Mouse (Mus musculus): Measurements from ENCODE around the gene Slco3a1. TPM values are rescaled to one million over a fixed set of nuclear protein-coding genes. Genes with fewer than 3 reads are reported as not detected.

Slco3a1 gene
- polyA plus RNA-seq, 1 experiment from 2014 or later, result 28.2 TPM

DNA sequence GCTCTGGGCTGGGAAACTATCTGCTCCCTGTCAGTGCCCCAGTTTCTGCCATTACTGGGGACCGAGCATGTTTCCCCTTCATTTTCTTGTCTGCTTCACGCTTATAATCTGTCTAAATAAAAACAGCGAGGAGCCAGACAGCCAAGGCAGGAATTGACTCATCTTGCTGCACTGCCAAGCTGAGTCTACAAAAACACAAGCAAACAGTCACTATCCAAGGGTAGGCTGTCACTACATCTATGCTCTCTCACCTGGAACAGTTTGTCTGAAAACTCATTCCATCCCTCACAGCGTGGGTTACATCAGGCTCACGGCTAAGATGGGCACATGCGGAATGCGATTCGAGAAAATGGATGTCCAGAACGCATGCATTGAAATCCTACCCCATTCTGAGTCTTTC is 207.6 kb downstream of the Slco3a1 start:
- no peak for ATAC-seq (replicated peaks)
- Histone ChIP-seq H3K4me3 (no peak overlapping the region), H3K4me1 (peaks cover 18% of the 10 kb centered on the region), H3K9ac (no peak overlapping the region), H3K27me3 (replicated peaks) (no peaks in the 10 kb centered on the region), H3K36me3 (replicated peaks) (no peaks in the 10 kb centered on the region), H3K27ac (no peak overlapping the region), H3K4me2 (no peak overlapping the region), H3K9me3 (no peaks in the 10 kb centered on the region)
- 81% methylated on average over 9 of the region's 9 CpGs for whole genome bisulfite sequencing

DNA sequence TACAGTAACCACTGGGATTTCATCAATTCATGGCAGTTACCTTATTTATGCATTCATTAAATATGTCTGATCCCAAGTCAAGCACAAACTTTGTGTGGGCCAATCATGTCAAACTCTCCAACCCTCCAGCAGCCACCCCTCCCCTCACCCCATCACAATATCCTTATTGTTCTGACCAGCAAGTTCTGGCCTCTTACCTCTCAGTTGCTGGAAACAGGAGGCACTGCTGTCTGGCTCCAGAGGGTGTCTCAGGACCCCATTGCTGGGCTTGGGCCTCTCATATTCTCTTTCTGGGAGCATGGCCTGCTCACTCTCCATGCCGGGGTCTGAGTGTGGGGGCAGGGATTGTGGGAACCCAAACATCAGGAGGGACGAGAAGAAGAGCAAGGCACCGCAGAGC is 208.1 kb downstream of the Slco3a1 start:
- Histone ChIP-seq H3K4me1 (peaks cover 19% of the 10 kb centered on the region), H3K4me3 (no peak overlapping the region), H3K4me2 (no peak overlapping the region), H3K9ac (no peak overlapping the region), H3K36me3 (replicated peaks) (no peaks in the 10 kb centered on the region), H3K9me3 (no peaks in the 10 kb centered on the region), H3K27me3 (replicated peaks) (no peaks in the 10 kb centered on the region), H3K27ac (no peak overlapping the region)
- ATAC-seq (replicated peaks), result no peak
- 79% methylated on average over 3 of the region's 3 CpGs for WGBS

DNA sequence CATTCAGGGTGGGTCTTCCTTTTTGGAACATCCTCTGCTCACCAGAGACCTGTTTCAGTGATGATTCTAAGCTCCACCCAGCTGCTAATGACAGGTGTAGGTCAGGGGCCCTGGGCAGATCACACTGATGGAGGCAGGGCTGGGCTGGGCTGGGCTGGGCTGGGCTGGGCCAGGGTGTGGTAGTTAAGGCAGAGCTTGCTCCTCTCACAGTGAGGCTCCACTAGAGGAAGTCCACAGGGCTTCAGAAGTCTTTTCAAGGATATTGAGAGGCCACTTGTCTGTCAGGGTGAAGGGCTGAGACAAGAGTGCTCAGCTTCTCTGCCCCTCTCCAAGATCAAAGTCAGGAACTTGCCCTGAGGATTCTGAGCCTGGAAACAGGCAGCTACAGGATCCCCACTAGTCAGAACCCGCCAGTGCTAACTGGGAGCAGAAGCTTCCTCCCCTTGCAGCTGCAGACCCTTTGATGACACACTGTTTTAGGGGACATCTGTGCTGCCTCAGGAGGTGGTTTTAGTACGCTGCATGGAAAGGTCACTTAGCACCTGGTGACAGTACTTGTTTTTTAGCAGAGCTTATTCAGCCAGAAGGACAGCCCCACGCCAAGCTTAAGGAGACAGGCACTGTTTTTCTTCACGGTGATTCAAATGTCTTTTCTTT is 213.3 kb downstream of the Slco3a1 start:
- Histone ChIP-seq H3K27me3 (replicated peaks) (no peaks in the 10 kb centered on the region), H3K4me3 (no peak overlapping the region), H3K36me3 (replicated peaks) (no peaks in the 10 kb centered on the region), H3K27ac (0 out of 2 replicates have a peak overlapping the region, but pooled peaks have one; percentile 15), H3K9me3 (no peaks in the 10 kb centered on the region), H3K4me2 (no peak overlapping the region), H3K9ac (no peak overlapping the region), H3K4me1 (peaks cover 4% of the 10 kb centered on the region; the same call in 1 of the 2 replicates)
- WGBS, result 43% methylated on average over 4 of the region's 4 CpGs
- ATAC-seq (replicated peaks), result no peak

DNA sequence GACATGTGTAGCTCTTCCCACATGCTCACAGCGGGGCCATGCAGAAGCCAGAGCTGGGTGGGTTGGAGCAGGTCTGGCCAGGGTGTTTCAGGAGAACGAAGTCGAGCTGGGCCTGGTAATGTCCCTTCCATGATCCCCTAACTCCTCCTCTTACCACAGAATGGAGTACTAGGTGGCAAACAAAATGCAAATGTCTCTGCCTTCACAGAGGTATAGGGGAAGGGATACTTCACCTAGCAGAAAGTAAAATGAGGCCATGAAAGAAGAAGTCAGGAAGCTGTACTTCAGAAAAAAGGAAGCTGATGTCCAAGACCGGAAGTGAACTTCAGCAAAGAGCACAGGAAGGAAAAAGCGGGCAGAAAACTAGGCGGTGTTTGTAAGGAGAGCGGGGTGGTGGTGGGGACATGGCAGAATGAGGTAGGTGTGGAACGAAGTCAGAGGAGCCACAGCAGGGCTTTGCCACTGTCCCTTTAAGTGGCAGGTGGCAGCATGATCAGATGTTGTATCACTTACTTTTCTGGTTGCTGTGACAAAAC is 214.1 kb downstream of the Slco3a1 start:
- ATAC-seq (replicated peaks), result no peak
- H3K4me3 ChIP-seq, result no peak overlapping the region
- peaks cover 4% of the 10 kb centered on the region; the same call in 1 of the 2 replicates for H3K4me1 ChIP-seq
- H3K4me2 ChIP-seq, result no peak overlapping the region
- H3K27ac ChIP-seq, result no peak overlapping the region
- H3K9ac ChIP-seq, result no peak overlapping the region
- H3K36me3 ChIP-seq (replicated peaks), result no peaks in the 10 kb centered on the region
- H3K9me3 ChIP-seq, result no peaks in the 10 kb centered on the region
- WGBS, result 92% methylated on average over 8 of the region's 8 CpGs
- no peaks in the 10 kb centered on the region for H3K27me3 ChIP-seq (replicated peaks)

DNA sequence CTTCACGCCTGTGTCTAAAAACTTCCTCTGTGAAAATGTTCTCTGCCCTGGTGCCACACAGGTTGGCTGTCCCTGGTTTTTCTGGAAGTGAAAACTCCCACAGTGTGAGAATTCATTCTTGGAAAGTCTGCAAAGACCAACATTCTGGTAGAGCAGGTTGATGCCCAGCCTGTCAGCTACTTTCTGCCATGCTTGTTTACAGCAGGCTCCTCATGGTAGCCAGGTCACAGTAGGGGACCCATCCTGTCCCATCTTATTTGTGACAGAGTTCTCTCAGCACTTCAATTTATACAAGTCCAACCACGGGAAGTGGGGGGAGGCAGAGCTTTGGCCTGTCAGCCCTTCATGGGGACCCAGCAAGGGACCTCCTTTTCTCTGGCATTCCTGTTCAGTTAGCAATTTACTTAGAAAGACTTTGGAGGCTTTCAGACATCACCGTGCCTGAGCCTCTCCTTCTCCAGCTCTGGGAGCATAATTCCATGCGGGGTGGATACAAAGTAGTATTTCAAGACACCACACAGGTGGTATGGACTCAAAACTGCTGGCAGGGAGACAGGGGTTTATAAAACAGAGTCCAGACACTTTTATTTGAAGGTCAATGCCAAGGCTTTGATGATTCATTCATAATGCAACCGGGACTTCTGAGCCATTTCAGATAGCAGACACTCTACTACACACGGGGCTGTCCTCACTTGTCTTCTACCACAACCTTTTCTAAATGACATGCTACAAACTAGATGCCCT is 216.7 kb downstream of the Slco3a1 start:
- H3K36me3 ChIP-seq (replicated peaks), result no peaks in the 10 kb centered on the region
- H3K4me2 ChIP-seq, result no peak overlapping the region
- no peak overlapping the region for H3K4me3 ChIP-seq
- no peak overlapping the region for H3K9ac ChIP-seq
- ATAC-seq (replicated peaks), result no peak
- H3K27me3 ChIP-seq (replicated peaks), result no peaks in the 10 kb centered on the region
- H3K9me3 ChIP-seq, result no peaks in the 10 kb centered on the region
- 82% methylated on average over 6 of the region's 6 CpGs for WGBS
- H3K4me1 ChIP-seq, result peaks cover 4% of the 10 kb centered on the region; the same call in 1 of the 2 replicates
- no peak overlapping the region for H3K27ac ChIP-seq

DNA sequence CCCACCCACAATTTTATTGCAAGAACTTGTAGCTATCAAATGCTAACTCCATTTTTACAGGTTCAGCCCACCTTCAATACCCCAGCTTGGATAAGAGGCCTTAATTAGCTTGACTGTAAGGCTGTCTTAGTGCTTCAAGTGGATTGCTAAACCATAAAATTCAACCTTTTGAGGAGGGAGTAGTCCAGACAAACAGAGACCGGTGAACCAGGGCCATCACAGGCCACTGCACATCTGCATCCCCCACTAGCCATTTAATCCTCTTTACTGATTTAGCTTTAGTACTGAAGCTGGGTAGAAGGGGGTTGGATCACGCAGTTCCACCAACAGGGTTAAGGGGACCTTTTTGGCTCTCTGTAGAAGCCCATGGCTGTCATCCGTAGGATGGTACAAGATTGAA is 222.3 kb downstream of the Slco3a1 start:
- Histone ChIP-seq H3K36me3 (replicated peaks) (no peaks in the 10 kb centered on the region), H3K4me2 (no peak overlapping the region), H3K27me3 (replicated peaks) (no peaks in the 10 kb centered on the region), H3K4me1 (peaks cover 6% of the 10 kb centered on the region), H3K27ac (no peak overlapping the region), H3K9me3 (no peaks in the 10 kb centered on the region), H3K9ac (no peak overlapping the region), H3K4me3 (no peak overlapping the region)
- no peak for ATAC-seq (replicated peaks)
- 38% methylated on average over 3 of the region's 3 CpGs for WGBS

DNA sequence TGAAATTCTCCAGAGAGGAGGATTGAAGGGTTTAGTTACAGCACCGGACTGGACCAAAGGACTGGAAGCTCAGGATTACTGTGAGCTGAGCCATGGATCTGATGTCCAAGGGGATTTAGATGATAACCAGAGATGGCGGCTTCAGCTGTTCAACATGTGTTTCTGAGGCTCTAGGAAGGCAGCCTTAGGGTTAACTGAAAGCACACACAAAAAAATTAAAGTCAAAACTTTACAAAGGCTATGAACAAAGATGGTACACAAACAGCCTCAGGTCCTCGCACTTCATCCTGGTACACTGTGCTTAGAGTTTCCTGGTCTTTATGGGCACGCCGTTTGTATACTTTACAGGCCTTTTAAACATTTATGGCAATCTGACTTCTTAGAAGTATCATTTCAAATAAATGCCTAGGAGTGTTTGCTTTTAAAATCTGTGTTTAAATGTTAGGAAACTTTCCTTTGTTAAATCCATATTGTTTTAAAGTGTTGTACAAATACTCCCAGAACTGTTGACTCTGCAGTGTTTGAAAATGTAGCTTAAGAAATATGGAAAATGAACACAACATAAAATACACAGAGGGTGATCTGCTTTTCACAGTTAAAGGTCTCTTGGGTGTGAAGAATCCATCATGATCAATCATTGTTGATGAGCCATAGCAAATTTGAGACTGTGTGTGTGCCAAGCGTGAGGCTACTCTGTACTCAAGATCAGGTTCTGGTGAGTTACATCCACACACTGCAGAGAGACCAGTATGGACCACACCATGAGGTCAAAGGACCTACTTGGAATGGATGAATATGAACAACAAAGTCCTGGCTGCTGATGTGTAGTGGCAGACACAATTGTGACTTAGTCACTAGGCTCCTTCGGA is 223.5 kb downstream of the Slco3a1 start:
- no peak for ATAC-seq (replicated peaks)
- 70% methylated on average over 7 of the region's 7 CpGs for WGBS
- no peaks in the 10 kb centered on the region for H3K36me3 ChIP-seq (replicated peaks)
- H3K9me3 ChIP-seq, result no peaks in the 10 kb centered on the region
- H3K27ac ChIP-seq, result no peak overlapping the region
- peaks cover 6% of the 10 kb centered on the region for H3K4me1 ChIP-seq
- no peak overlapping the region for H3K4me3 ChIP-seq
- no peak overlapping the region for H3K4me2 ChIP-seq
- H3K27me3 ChIP-seq (replicated peaks), result no peaks in the 10 kb centered on the region
- H3K9ac ChIP-seq, result no peak overlapping the region

DNA sequence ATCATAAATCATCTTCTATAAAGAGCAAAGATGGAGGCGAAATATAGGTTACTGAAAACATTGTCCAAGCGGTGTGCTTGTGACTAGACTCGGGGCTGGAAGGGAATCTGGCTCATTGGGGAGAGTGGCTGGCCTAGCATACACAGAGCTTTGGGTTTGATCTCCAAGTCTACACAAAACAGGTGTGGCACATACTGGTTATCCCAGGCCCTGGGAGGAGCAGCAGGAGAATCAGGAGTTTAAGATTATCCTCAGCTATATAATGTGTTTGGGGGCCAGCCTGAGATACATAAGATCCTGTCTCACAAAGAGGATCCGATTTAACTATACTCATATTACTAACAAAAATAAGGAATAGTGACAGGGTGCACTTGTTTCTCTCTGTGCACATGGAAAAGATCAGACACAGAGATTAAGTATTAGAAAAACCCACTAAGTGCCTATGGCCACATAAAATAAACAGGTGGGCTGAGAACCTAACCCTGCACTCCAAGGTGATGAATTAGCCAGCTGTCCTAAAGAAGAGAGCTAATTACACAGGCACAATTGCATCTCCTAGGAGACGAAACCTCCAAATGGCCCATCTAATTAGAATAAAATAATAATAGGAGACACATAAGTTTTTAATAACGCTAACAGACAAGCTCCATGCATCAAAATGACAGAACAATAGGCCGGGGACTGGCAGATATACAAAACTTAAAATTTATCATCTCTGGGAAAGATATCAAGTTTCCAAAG is 224.3 kb downstream of the Slco3a1 start:
- Histone ChIP-seq H3K4me2 (no peak overlapping the region), H3K27ac (no peak overlapping the region), H3K36me3 (replicated peaks) (no peaks in the 10 kb centered on the region), H3K27me3 (replicated peaks) (no peaks in the 10 kb centered on the region), H3K9ac (no peak overlapping the region), H3K4me3 (no peak overlapping the region), H3K9me3 (no peaks in the 10 kb centered on the region), H3K4me1 (peaks cover 8% of the 10 kb centered on the region)
- ATAC-seq (replicated peaks), result no peak
- WGBS, result 80% methylated on average over 7 of the region's 7 CpGs

DNA sequence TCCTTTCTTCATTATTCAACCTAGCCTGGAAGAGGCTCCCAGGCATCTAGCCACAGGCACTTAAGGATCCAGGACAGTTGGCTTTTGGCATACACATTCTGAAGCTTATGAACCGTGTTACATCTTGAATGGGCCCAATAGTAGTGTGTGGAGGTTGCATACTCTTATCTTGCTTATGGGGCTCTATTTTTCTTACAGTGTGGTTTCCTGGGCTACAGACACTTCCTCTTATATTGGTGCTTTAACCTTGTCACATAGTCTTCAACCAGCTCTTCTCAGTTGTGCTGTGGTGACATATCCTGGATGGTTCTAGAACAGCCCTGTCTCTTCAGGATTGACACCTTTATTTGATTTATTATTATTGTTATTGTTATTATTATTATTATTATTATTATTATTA is 225.6 kb downstream of the Slco3a1 start:
- peaks cover 16% of the 10 kb centered on the region for H3K4me1 ChIP-seq
- H3K27ac ChIP-seq, result no peak overlapping the region
- no peak overlapping the region for H3K9ac ChIP-seq
- H3K4me3 ChIP-seq, result no peak overlapping the region
- WGBS, result 91% methylated on average over 1 of the region's 1 CpGs
- ATAC-seq (replicated peaks), result no peak
- H3K9me3 ChIP-seq, result no peaks in the 10 kb centered on the region
- H3K27me3 ChIP-seq (replicated peaks), result no peaks in the 10 kb centered on the region
- H3K36me3 ChIP-seq (replicated peaks), result no peaks in the 10 kb centered on the region
- no peak overlapping the region for H3K4me2 ChIP-seq

DNA sequence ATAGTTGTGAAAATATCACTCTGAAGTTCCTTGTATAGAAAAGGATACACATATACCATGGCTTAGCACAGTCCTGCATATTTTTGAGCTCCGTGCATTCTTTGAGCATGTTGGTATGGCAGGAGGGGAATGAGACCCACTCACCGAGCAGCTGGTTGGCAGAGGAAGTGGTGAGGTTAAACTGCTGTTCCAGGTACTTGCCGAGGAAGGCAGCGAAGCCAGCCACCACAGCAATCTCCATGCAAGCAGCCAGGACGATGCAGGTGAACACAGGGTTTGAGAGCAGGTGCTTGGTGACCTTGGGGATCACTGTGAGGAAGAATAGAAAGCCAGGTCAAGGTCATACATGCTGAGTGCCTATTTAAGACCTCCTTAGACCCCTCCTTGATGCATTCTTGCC is 226.9 kb downstream of the Slco3a1 start:
- WGBS, result 91% methylated on average over 5 of the region's 5 CpGs
- Histone ChIP-seq H3K4me1 (peaks cover 29% of the 10 kb centered on the region), H3K4me2 (no peak overlapping the region), H3K27me3 (replicated peaks) (no peaks in the 10 kb centered on the region), H3K36me3 (replicated peaks) (no peaks in the 10 kb centered on the region), H3K27ac (no peak overlapping the region), H3K9me3 (no peaks in the 10 kb centered on the region), H3K4me3 (no peak overlapping the region), H3K9ac (no peak overlapping the region)
- ATAC-seq (replicated peaks), result no peak

DNA sequence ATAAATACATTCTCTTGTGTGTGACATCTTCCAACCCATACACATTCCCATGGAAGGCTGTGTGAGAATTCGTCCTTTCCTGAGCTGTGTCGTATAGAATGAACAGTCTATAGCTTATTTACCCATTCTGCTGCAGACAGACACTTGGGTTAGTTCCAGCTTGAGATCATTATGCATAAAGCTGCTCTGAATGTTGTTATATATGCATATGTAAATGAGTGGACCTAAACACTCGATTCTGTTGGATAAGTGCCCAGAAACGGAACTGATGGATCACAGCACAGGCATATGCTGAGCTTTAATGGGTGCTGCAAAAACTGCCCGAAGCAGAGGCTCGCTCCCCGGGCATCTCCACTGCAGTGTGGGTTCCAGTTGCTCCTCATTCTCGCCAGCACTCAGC is 229.5 kb downstream of the Slco3a1 start:
- ATAC-seq (replicated peaks), result 0 out of 2 replicates have a peak, but pooled peaks have one; percentile 18
- Histone ChIP-seq H3K9me3 (no peaks in the 10 kb centered on the region), H3K4me1 (peaks cover 29% of the 10 kb centered on the region), H3K4me2 (no peak overlapping the region), H3K27ac (peak overlapping the region; percentile 32; the same call in 1 of the 2 replicates), H3K27me3 (replicated peaks) (no peaks in the 10 kb centered on the region), H3K9ac (no peak overlapping the region), H3K36me3 (replicated peaks) (no peaks in the 10 kb centered on the region), H3K4me3 (no peak overlapping the region)
- WGBS, result 46% methylated on average over 8 of the region's 8 CpGs

All from midbrain, embryonic 15.5 days (tissue).